Mouse (Mus musculus) liver, adult 2 months (tissue): Measurements from ENCODE around the gene Stmn1.

Experiments used
- CTCF ChIP-seq: fragments of 200-500 bp; IDR thresholded peaks from 2 replicates; pipeline ENCODE4 v1.5.1; 2011; ENCODE audit warnings: low read depth, low read length, control low read depth
- POLR2A ChIP-seq: fragments of 200-500 bp; IDR thresholded peaks from 2 replicates; pipeline ENCODE4 v1.6.1; 2011; ENCODE audit warnings: low read length, control low read depth; ENCODE audit not compliant: insufficient read depth; ENCODE audit errors: extremely low read depth

DNA sequence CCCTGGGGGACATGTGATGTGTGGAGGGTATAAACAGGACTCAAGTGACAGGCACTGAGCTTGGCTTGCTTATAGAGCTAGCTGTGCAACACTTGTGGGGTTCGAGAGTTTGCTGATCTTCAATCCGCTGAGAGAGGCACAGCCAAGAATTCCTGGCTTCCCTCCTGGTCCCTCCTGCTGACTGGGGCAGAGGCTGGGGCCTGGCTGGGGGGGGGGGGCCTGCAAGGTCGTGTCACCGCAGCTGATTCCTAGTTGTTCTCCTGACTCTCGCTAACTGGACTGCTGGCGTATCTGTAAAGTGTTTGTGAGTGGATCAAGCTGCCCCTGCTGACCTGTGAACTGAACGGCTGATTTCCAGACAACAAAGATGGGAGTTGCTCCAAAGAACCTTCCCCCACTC lies 24.5 kb upstream of the Stmn1 start:
- TF ChIP-seq CTCF (no peak), POLR2A (no peak)
